Mouse (Mus musculus): ENCODE data around the gene Prss16.

Gene Prss16

GRCm38 (mm10) chr13:21974221-21974725 is 35.3 kb downstream of the Prss16 start:
- peak; percentile 95 for DNase-seq (ENCODE audit: low read depth)

GRCm38 (mm10) chr13:21971641-21972040 is 37.9 kb downstream of the Prss16 start:
- DNase-seq (ENCODE audit: low read depth), result no peak

- no peak for DNase-seq (ENCODE audit: low read depth)
These were observed 39.7 kb downstream of the Prss16 start for GRCm38 (mm10) chr13:21969816-21970215.

GRCm38 (mm10) chr13:21969269-21969668 is 40.3 kb downstream of the Prss16 start:
- DNase-seq (ENCODE audit: low read depth), result no peak
